Mouse (Mus musculus): Measurements from ENCODE around the gene Sprr2f.

DNA sequence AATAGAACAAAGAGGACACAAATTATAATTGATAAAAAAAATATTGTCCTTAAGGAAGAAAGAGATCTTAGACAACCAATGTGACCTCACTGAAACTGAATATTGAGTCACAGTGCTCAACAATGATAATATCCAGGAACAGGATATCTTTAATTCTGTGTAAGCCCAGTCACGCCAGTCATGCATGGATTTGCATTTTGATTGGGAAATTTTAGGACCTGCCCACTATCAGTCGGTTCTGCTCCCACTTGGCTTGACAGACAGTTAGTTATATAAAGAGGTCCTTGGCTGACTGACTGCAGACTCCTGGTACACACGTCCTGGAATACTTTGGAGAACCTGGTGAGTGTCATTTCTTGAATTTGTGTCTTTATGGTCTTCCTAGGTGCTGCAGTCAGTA lies at the start of gene Sprr2f:
- TF ChIP-seq POLR2A (IDR thresholded peaks at IDR 0.05; ENCODE audit: extremely low read depth, insufficient read depth, low read length) (no peak), CTCF (IDR thresholded peaks at IDR 0.05; ENCODE audit: extremely low read depth, insufficient read depth, low read length) (no peak)

All from cortical plate, adult 2 months (tissue).